Mouse (Mus musculus) urinary bladder, adult 18-20 months (tissue): ENCODE results near the gene Gm20816.
"Not testable (repeated sequence)": the region's sequence is repeated elsewhere in the genome, so short reads cannot be mapped to it uniquely, and the experiment has no call there.

ENCODE experiments used
- DNase-seq, 2 experiments: peaks; one replicate each; pipeline ENCODE4 v3.0.0; 2022; ENCODE audit warnings: low spot score in 2 of 2, mixed read lengths in 2 of 2

Gm20816 gene

GRCm38 (mm10) chrY:68537655-68538054 is at the start of gene Gm20816:
Gene Gm20816, plus strand, starts transcription at chrY:68537955.
- not testable (repeated sequence) for DNase-seq
